Mouse (Mus musculus): Measurements from ENCODE around the gene B230104I21Rik.

Gene B230104I21Rik

GRCm38 (mm10) chr4:154335761-154336160, at the start of gene B230104I21Rik:
B230104I21Rik (plus strand) TSS chr4:154336127.
- no peak for DNase-seq (ENCODE audit: low spot score)

- no peak for DNase-seq (ENCODE audit: low spot score)
Measured at GRCm38 (mm10) chr4:154293735-154294201, 42.2 kb upstream of the B230104I21Rik start.

- no peak for DNase-seq (ENCODE audit: low spot score)
Measured at GRCm38 (mm10) chr4:154294262-154294731, 41.6 kb upstream of the B230104I21Rik start.

GRCm38 (mm10) chr4:154297761-154298160, 38.2 kb upstream of the B230104I21Rik start:
- no peak for DNase-seq (ENCODE audit: low spot score)

- DNase-seq (ENCODE audit: low spot score) = peak; percentile 34
Measured at GRCm38 (mm10) chr4:154299541-154300271, 36.2 kb upstream of the B230104I21Rik start.

GRCm38 (mm10) chr4:154301466-154301881, 34.5 kb upstream of the B230104I21Rik start, which contains the start of gene Arhgef16:
Arhgef16 (minus strand) TSS chr4:154301676.
- DNase-seq (ENCODE audit: low spot score) = peak; percentile 30

GRCm38 (mm10) chr4:154309131-154309530, 26.8 kb upstream of the B230104I21Rik start:
- no peak for DNase-seq (ENCODE audit: low spot score)

- DNase-seq (ENCODE audit: low spot score) = no peak
Measured at GRCm38 (mm10) chr4:154310576-154311262, 25.2 kb upstream of the B230104I21Rik start.

GRCm38 (mm10) chr4:154312143-154312812, 23.6 kb upstream of the B230104I21Rik start:
- DNase-seq (ENCODE audit: low spot score) = no peak

- no peak for DNase-seq (ENCODE audit: low spot score)
Measured at GRCm38 (mm10) chr4:154312935-154313621, 22.8 kb upstream of the B230104I21Rik start.

GRCm38 (mm10) chr4:154313622-154313967, 22.3 kb upstream of the B230104I21Rik start:
- DNase-seq (ENCODE audit: low spot score) = no peak

GRCm38 (mm10) chr4:154325410-154325809, 10.5 kb upstream of the B230104I21Rik start:
- no peak for DNase-seq (ENCODE audit: low spot score)

- DNase-seq (ENCODE audit: low spot score) = no peak
Measured at GRCm38 (mm10) chr4:154328431-154328830, 7.5 kb upstream of the B230104I21Rik start.

GRCm38 (mm10) chr4:154328836-154329235, 7.1 kb upstream of the B230104I21Rik start:
- DNase-seq (ENCODE audit: low spot score) = peak; percentile 40

- DNase-seq (ENCODE audit: low spot score) = no peak
Measured at GRCm38 (mm10) chr4:154330001-154330400, 5.9 kb upstream of the B230104I21Rik start.

GRCm38 (mm10) chr4:154331271-154331670, 4.7 kb upstream of the B230104I21Rik start:
- no peak for DNase-seq (ENCODE audit: low spot score)

GRCm38 (mm10) chr4:154333300-154333699, 2.6 kb upstream of the B230104I21Rik start:
- DNase-seq (ENCODE audit: low spot score) = no peak

GRCm38 (mm10) chr4:154334699-154335402, 1.1 kb upstream of the B230104I21Rik start:
- DNase-seq (ENCODE audit: low spot score) = peak; percentile 74

- DNase-seq (ENCODE audit: low spot score) = no peak
Measured at GRCm38 (mm10) chr4:154336650-154337049, 723 bp downstream of the B230104I21Rik start.

GRCm38 (mm10) chr4:154346731-154347522, 11.0 kb downstream of the B230104I21Rik start:
- DNase-seq (ENCODE audit: low spot score) = no peak
